In genomic region chr6:139576261-139577014, GRCm38 (mm10) we compare ENCODE assay signal across 11 mouse cellular contexts. TPM values are rescaled to one million over a fixed set of nuclear protein-coding genes. Genes with fewer than 3 reads are reported as not detected.
DNase-seq lines count a peak whose midpoint lies in the region; ATAC-seq lines count a peak whose summit lies in the region.
"Had no signal": no experiment of that assay in that cellular context is flagged by ENCODE, and none has a peak within 500 bp of the region (broad histone marks: within the 10 kb centered on the region; RNA-seq: fewer than 3 reads in every experiment).

No protein-coding gene starts in this region.

- H3K27ac ChIP-seq in heart, embryonic 10.5 days: no peak overlapping the region
- no peak overlapping the region for H3K27ac ChIP-seq in liver, embryonic 15.5 days (replicated peaks)
- H3K27ac ChIP-seq: forebrain, embryonic 15.5 days had no signal

- H3K27me3 ChIP-seq in heart, embryonic 10.5 days (ENCODE audit: insufficient read depth, poor library complexity, severe bottlenecking): no peaks in the 10 kb centered on the region
- no peaks in the 10 kb centered on the region for H3K27me3 ChIP-seq in liver, embryonic 15.5 days
- H3K27me3 ChIP-seq: forebrain, embryonic 15.5 days had no signal

- DNase-seq in heart, adult 11 months: peak; percentile 55
- no peak for DNase-seq in heart, embryonic 10.5 days (ENCODE audit: low spot score)
- DNase-seq in liver (no peak), WW6 (ENCODE audit: low read depth, low spot score) (peak; percentile 18)
- DNase-seq in lung, postnatal 14 days: peak; percentile 28
- no peak for DNase-seq in layer of hippocampus, adult 11-12 months (ENCODE audit: low spot score)
- no peak for DNase-seq in gastrocnemius, postnatal 36 days
- DNase-seq: right cerebral cortex, postnatal 25 days; thymus, postnatal 25 days had no signal

- no peaks in the 10 kb centered on the region for H3K9me3 ChIP-seq in heart, embryonic 10.5 days
- H3K9me3 ChIP-seq in liver, embryonic 15.5 days (replicated peaks): no peaks in the 10 kb centered on the region
- H3K9me3 ChIP-seq: forebrain, embryonic 15.5 days had no signal

- intact Hi-C loops in gastrocnemius, postnatal 36 days (cut with DNase I): no loop called here

- no peak for ATAC-seq in liver, embryonic 15.5 days (ENCODE audit: insufficient read depth)

- WGBS in heart, embryonic 10.5 days: 49% methylated on average over 10 of the region's 10 CpGs
- 45% methylated on average over 10 of the region's 10 CpGs for WGBS in liver, embryonic 15.5 days (ENCODE audit: insufficient replicate concordance)

- H3K36me3 ChIP-seq in heart, embryonic 10.5 days: no peaks in the 10 kb centered on the region
- H3K36me3 ChIP-seq in liver, embryonic 15.5 days (replicated peaks): no peaks in the 10 kb centered on the region
- H3K36me3 ChIP-seq: forebrain, embryonic 15.5 days had no signal

- H3K9ac ChIP-seq in liver, embryonic 15.5 days: no peak overlapping the region
- H3K9ac ChIP-seq: forebrain, embryonic 15.5 days had no signal

- no peak overlapping the region for H3K4me3 ChIP-seq in heart, embryonic 10.5 days
- H3K4me3 ChIP-seq in liver, embryonic 15.5 days (replicated peaks): no peak overlapping the region
- H3K4me3 ChIP-seq: forebrain, embryonic 15.5 days had no signal

- H3K4me2 ChIP-seq in liver, embryonic 15.5 days: 0 out of 2 replicates have a peak overlapping the region, but pooled peaks have one; percentile 42

- no peaks in the 10 kb centered on the region for H3K4me1 ChIP-seq in heart, embryonic 10.5 days
- no peaks in the 10 kb centered on the region for H3K4me1 ChIP-seq in liver, embryonic 15.5 days (replicated peaks)
- H3K4me1 ChIP-seq: forebrain, embryonic 15.5 days had no signal

RNA-seq across cellular contexts. Expression of gene Pik3c2g, which starts 10.6 kb away (rescaled TPM):
- 0.62 and 2.3 TPM in 2 replicates for polyA plus RNA-seq in heart, embryonic 10.5 days (2016; fragmentation: Nextera tagmentation; extraction: Ambion mirVana)
- polyA plus RNA-seq in liver, embryonic 15.5 days (2015; fragmentation: Nextera tagmentation; extraction: Ambion mirVana): 4.0 and 4.2 TPM in 2 replicates
- total RNA-seq in gastrocnemius, postnatal 36 days (2021): not detected

Comparison
In these comparisons a context has a peak if more than half of its experiments do, and no peak if none do; other contexts are left out.
1. DNase-seq: peak in heart, adult 11 months (single experiment), WW6 (single experiment) and lung, postnatal 14 days (single experiment); none in heart, embryonic 10.5 days (single experiment), liver (single experiment), layer of hippocampus, adult 11-12 months (single experiment) and gastrocnemius, postnatal 36 days (0 of 2).